Mouse (Mus musculus) adrenal gland, adult 2 months (tissue): Measurements from ENCODE around the gene Ranbp3. TPM values are rescaled to one million over a fixed set of nuclear protein-coding genes. Genes with fewer than 3 reads are reported as not detected.
A peak's percentile ranks its signal among the peaks of the same experiment; 100 is the strongest.

Experiments
- DNase-seq: peaks from one replicate; pipeline ENCODE4 v3.0.0; 2021
- polyA plus RNA-seq: library from polyadenylated mRNA; depleted of rRNA; stranded (reverse); fragments of >200 nt; gene quantifications from 2 replicates; pipeline ENCODE4 v1.2.3, GENCODE M21; 2012
- total RNA-seq, 2 experiments: library from RNA; stranded (reverse); gene quantifications; 2 replicates each; pipeline ENCODE4 v1.2.3; 2021

Gene Ranbp3
- total and polyA plus RNA-seq, 3 experiments, result 64.3 to 97.1 (median 77.8) TPM

GRCm38 (mm10) chr17:56727029-56727649 is 54.0 kb downstream of the Ranbp3 start:
- no peak for DNase-seq

- no peak for DNase-seq
Observed at GRCm38 (mm10) chr17:56727659-56728058, 54.6 kb downstream of the Ranbp3 start.

GRCm38 (mm10) chr17:56728117-56728516 is 55.0 kb downstream of the Ranbp3 start:
- no peak for DNase-seq

- DNase-seq, result no peak
Observed at GRCm38 (mm10) chr17:56729151-56729550, 56.1 kb downstream of the Ranbp3 start.

GRCm38 (mm10) chr17:56729656-56730055 is 56.6 kb downstream of the Ranbp3 start:
- DNase-seq, result no peak

- DNase-seq, result no peak
Observed at GRCm38 (mm10) chr17:56736534-56736933, 63.4 kb downstream of the Ranbp3 start.

- no peak for DNase-seq
Observed at GRCm38 (mm10) chr17:56738221-56738620, 65.1 kb downstream of the Ranbp3 start.

GRCm38 (mm10) chr17:56740118-56740787 is 67.2 kb downstream of the Ranbp3 start:
- DNase-seq, result no peak

- DNase-seq, result no peak
Observed at GRCm38 (mm10) chr17:56740788-56741160, 67.7 kb downstream of the Ranbp3 start.

GRCm38 (mm10) chr17:56744173-56744572 is 71.1 kb downstream of the Ranbp3 start:
- no peak for DNase-seq

GRCm38 (mm10) chr17:56751404-56752072 is 78.4 kb downstream of the Ranbp3 start:
- no peak for DNase-seq

GRCm38 (mm10) chr17:56753452-56753851 is 80.4 kb downstream of the Ranbp3 start:
- no peak for DNase-seq

GRCm38 (mm10) chr17:56754271-56755185 is 81.4 kb downstream of the Ranbp3 start:
- no peak for DNase-seq

- DNase-seq, result peak; percentile 49
Observed at GRCm38 (mm10) chr17:56756703-56757399, 83.8 kb downstream of the Ranbp3 start.

GRCm38 (mm10) chr17:56757416-56758123 is 84.5 kb downstream of the Ranbp3 start, which contains the start of gene Nrtn:
TSS of gene Nrtn (minus strand) at chr17:56757530.
- peak; percentile 96 for DNase-seq

GRCm38 (mm10) chr17:56758132-56758531 is 85.0 kb downstream of the Ranbp3 start:
- peak; percentile 62 for DNase-seq

- no peak for DNase-seq
Observed at GRCm38 (mm10) chr17:56759261-56759660, 86.2 kb downstream of the Ranbp3 start.

GRCm38 (mm10) chr17:56761077-56761476 is 88.0 kb downstream of the Ranbp3 start:
- no peak for DNase-seq
